Mouse (Mus musculus) retina, postnatal 7 days (tissue): ENCODE data around the gene Unc45b.

Experiments used
- DNase-seq: peaks from one replicate; pipeline ENCODE4 v3.0.0-alpha.2; 2012; ENCODE audit warnings: low read depth, low spot score

The Unc45b gene

DNA sequence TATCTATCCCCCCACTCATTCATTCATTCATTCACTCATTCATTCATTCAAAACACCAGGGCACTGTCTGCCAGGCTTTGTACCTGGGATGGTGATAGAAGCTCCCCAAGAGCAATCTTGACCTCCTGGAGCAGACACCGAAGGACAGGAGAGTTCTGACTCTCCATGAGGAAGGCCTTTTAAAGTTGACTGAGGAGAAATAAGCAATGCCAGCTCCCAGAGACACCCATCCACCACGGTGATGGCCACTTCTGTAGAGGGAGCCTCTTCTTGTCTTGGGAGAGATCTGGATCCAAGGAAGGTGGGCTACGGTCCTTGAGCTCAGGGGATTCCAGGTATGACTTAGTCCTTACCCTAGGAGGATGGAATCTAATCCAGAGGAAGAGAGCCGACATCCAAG, at the start of gene Unc45b:
TSS of gene Unc45b (plus strand) at position 301 of the 400 bp plus-strand sequence.
- no peak for DNase-seq

DNA sequence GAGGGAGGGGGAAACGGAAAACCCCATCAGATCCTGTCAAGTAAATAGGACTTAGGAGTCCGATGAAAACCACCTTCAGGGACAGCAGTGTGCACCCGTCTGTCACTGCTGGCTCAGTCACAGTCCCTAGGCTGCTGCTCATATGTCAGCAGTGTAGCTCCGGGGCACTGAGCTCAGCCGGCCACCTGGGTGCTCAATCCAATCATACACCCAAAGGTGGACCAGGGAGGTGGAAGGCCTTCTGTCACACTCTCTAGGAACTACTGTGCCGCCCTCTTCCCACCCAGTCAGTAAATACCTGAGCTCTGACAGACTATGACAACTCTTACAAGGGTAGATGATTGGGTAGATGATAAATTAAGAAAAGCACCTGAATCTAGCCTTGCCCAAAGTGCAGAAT, 49.6 kb upstream of the Unc45b start:
- no peak for DNase-seq

DNA sequence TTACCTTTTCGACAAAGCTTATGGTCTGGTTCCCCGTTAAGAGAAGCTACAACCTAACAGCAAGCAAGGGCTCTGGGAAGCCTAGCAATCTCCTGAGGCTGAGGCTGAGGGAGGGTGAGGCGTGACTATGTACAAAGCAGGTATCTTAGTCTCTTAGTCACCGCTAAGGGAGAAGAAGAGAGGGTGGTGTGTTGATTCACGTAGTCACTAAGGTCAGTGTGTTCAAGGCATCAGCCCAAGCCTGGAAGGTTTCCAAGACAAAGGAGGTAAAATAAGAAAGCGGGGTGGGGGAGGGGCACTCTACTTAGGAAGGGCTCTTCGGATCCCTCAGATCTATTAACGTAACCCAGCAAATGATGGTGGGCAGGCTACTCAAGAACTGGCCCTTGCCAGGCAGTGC, 48.8 kb upstream of the Unc45b start:
- DNase-seq: no peak

DNA sequence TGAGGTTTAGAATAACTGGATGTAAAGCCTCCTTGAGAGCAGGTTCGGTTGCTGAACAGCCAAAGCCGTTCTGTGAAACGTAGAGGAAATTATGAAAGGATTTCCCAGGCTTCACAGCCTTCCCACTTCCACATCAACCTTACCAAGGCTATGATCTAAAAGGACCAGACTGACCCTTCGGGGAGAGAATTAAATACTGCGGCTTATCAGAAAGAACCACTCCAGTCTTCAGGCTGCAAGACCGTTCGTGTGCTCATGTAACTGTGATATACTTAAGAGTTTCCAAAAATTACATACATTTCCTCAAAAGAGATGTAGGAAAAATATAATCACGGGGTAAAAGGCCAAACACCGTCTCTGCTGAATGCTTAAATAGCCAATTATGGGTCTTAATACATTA, 47.7 kb upstream of the Unc45b start:
- DNase-seq: no peak

DNA sequence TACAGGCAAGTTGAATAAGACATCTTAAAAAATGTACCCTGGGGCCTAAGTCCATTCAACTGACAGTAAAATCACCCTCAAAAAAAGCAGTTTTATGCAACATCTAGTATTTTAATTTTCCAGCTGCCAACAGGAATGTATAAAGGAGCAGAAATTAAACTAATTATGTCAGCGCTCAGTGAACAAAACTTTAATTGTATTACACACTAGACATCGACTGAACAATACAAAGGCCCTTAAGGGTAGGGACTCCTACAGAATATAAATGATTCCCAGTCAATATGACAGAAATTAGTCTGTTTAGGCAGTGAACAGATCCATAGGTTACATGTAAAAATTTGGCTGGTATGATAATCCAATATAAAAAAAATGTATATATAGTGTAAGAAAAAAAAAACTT, 47.3 kb upstream of the Unc45b start:
- DNase-seq: no peak

DNA sequence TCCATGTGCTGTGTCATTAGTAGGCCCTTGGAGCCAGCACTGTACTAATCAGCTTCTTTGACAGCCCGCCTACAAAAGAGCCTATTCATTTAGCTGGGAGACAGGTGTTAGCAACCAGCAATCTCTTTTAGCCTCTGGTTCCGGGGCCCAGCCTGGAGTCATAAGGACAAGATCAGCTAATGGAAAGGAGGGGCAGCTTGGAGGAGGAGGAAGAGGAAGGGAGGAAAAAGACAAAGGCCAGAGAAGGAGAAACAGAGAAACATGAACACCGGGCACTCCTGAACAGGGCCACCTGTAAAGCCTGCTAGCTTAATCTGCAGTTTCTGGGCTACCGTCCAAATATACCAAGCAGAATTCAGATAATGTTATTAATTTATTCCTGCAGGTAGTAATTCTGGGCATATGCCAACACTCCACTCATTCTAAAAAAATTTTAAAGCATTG, 46.8 kb upstream of the Unc45b start:
- DNase-seq: peak; percentile 9

DNA sequence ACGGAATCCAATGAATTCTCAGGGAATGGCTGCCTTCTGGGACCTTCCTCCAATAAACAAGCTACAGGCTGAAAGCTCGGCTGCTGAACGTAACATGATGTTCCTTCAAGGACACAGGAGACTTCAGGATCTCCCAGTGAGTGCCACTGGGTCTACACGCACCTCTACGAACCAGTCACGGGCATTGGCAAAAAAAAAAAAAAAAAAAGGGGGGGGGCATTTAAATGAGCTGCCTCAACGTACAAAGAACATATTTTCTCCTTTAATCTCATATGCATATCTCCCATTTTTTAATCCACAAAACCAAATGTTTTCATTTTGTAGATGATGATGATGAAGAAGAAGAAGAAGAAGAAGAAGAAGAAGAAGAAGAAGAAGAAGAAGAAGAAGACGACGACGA, 44.4 kb upstream of the Unc45b start:
- DNase-seq: no peak

DNA sequence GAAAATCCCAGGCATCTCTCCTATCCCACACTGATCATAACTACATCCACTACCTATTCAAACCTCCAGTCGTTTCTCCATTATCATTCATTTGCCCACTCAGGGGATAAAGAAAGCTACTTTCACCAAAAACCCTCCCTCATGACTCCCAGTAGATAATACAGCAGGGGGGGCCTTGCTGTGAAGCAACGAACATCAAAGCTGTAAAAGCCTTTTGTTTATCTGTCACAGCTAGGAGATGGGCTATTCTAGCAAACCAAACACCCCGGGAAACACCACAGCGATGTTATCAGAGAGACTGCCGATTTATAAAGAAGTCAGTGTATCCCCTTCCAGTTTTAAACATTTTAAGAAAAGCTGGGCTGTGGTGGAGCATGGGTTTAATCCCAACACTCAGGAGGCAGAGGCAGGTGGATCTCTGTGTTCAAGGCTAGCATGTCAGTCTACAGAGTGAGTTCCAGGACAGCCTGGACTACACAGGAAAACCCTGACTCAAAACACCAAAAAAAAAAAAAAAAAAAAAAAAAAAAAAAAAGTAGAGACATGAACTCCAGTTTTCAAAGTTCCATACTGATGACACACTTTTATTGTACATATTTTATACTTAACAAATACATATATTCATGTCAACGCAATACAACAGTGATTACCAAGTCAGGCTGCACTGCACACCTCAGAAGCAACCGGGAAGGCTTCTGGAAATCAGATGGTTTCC, 43.3 kb upstream of the Unc45b start:
- no peak for DNase-seq

DNA sequence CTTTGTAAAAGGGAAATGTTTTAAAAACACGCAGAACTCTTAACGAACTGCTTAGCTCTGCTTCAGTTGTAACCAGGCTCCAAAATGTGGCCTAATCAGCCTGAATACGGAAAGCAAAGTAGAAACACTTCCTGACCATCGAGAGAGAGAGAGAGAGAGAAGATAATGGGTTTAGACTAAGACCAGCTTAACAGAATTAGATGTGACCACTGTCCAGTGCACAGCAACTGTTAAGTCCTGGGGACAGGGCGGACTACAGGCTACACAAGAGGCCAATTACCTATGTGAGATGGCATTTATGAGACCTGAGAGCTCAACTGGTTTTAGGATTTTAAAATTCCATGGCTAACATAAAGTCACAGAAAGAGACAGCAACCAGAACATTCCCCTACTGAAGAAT, 42.4 kb upstream of the Unc45b start:
- peak; percentile 50 for DNase-seq

DNA sequence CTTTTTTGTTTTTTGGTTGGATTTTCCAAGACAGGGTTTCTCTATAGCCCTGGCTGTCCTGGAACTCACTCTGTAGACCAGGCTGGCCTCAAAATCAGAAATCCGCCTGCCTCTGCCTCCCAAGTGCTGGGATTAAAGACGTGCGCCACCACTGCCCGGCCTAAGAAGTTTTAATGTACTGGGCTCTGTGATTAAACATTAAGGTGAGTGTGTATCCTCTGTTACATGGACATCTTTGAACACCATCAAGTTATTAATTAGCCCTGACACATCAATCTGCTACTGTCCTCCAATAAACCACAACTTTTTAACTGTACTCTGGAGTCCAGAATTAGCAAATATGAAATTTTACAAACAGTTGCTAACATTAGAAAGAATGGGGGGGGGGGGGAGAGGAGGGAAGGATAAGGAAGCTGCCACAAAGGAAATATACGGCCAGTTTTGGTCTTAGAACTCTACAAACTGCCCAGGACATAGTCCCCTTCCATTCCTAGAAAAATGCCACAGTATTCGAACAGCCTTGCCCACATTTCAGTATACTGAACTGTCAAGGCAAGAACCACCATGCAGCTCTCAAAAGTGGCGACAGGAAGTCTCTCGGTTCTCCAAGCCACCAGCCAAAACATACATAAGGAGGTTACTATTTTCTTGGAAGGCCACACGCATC, 40.7 kb upstream of the Unc45b start:
- DNase-seq: no peak

DNA sequence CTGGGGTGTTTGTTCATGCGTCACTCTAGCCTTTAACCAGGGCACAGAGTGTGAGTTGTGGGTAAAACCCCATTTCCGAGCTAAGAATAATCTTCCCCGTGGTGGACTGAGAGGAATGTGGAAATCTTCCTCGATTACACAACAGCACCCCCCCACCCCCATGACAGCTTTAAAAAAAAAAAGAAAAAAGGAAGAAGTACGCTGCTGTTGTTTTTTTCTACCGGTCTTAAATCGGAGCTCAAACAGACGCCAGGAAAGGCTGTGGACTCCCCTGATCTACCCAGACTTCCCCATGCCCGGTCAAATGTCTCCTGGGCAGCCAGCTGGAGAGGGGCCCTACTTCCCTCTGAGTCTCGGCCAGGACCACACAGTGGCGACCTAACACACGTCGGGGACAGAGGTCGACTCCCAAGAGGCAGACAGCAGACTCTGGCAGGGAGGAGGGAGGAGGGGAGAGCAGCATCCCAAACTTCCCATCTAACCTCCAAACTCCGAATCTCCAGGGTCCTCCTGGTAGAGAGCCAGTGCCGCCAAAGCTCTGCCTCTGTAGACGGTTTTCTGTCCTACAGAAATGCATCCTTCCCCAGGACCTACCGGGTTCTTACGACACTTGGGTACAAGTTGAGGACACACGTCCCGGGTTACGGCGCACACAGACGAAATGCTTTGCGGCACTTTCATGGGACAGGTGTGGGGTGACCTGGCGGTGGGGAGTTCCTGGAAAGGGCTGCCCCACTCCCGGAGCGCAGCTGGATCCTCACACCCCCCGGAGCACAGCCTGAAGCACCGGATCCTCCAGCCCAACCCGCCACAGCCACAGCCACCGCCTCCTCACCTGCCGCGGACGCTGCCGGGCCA, 39.9 kb upstream of the Unc45b start:
- no peak for DNase-seq

DNA sequence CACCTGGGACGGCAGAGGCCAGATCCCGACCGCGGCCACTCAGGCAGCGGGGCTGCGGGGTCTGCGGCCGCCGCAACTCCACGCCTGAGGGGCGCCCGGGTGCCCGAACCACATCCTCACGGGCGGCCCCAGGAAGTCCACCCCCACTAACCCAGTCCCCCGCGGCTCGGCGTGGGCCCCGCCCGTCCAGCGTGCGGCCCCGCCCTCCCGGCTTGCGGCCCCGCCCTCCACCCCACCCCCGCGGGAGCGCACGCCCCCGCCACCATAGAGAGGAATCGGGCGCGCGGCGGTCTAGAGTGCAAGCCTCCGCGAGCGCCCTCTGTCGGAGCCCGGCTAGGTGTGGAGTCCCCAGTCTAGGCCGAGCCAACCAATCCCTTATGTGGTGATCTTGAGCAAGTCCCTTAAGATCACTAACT, 39.3 kb upstream of the Unc45b start, which contains the start of gene Rffl:
TSS of gene Rffl (minus strand) at position 180 of the 416 bp plus-strand sequence.
- DNase-seq: peak; percentile 90

DNA sequence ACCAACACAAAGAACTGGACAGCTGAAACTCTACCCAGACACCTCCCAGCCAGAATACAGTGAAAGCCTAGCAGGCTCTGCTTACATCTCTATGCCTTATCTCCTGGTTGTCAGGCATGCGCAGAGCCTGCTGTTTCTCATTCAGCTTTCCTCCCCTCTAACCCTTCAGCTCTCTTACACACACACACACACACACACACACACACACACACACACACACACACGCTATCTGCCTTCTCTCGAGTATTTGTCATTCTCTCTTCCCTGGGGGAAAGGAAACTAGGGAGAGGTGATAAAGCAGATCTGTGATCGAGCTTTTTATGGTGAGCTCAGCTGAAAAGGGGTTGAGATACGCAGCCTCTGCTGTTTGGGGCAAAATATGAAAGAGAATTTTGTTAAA, 35.4 kb upstream of the Unc45b start:
- DNase-seq: no peak

DNA sequence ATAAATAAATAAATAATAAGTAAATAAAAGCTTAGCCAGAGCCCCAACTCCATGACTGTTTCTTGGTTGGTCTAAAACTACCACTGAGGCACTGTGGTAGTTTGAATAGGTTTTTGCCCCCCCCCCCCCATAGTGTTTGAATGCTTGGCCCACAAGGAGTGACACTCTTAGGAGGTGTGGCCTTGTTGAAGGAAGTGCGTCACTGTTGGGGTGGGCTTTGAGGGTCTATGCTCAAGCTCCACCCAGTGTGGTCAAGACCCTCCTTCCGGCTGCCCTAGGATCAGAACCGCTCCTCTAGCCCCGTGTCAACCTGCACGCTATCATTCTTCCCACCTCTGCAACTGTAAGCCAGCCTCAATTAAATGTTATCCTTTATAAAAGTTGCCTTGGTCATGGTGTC, 34.7 kb upstream of the Unc45b start:
- no peak for DNase-seq

DNA sequence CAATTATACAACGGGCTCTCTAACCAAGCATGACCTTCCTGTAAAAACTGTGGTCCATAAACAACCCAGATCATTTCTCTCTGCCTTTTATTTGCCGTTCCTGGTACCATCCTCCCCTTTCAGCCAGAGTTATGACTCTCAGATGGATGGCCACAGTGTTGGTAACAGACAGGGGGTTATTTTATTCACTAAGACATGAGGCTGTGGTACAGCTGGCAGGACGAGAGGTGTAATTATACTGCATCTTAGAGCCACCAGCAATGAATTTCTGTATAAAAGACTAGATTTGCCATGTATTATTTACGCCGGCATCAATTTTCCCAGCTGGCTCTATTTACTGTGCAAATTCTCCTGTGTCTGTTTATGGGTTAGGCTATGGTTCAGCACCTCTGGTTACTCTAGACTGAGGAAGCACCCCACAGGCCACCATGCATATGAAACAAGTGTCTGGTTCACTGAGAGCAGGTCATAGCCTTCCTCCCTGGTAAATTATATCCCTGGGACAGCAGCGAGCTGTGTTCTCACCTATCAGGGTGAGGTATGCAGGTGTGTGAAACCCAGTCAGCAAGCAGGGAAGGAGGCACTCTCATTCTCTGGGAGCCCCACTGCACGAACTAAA, 32.5 kb upstream of the Unc45b start:
- no peak for DNase-seq

DNA sequence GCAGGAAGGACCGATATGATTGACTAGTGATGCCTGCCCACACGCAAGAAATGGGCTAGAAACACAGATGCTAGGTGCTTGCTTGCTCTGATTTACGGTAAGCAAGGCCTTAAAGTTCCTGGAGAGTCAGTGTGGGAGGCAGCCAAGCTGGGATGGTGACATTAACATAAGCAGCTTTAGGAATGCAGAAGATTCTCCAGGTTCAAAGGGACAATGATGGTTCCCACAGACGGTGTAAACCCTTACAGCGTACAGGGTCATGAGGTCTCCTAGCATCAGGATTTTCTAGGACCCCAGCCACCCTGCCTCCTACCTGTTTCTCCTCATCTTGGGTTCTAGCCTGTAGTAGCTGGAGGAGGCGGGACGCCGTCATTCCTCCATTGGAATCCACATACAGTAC, 27.2 kb upstream of the Unc45b start:
- no peak for DNase-seq

DNA sequence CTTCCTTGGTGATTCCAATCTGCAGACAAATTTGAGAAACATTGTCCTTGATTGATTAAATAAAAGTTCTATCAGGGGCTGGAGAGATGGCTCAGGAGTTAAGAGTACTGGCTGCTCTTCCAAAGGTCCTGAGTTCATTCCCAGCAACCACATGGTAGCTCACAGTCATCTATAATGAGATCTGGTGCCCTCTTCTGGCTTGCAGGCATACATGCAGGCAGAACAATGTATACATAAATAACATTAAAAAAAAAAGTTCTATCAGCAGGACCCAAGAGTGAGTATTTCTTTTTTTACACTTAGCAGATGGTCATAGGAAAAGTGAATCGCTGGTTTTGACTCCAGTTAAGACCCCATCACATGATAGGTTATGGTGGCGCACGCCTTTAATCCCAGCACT, 23.8 kb upstream of the Unc45b start:
- DNase-seq: no peak

DNA sequence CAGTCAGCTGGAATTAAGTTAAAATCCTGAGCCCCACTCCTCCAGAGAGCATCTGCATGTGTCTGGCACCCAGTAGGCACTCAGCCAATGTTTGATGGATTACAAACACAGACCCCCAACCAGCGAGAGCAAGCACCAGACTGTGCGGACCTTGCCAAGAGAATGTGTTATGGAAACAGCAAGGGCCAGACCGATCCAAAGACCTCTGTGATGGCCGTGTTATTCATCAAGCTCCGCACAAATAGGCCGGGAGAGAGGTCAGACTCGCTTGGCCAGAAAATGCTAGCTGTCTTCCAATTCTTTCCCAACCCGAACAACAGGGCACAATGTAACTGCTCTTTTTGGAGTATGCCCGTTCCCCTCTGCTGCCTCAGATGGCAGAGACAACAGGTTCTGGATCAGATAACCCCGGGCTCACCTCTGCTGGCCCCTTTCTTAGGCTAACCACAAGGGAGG, 21.8 kb upstream of the Unc45b start:
- DNase-seq: no peak

DNA sequence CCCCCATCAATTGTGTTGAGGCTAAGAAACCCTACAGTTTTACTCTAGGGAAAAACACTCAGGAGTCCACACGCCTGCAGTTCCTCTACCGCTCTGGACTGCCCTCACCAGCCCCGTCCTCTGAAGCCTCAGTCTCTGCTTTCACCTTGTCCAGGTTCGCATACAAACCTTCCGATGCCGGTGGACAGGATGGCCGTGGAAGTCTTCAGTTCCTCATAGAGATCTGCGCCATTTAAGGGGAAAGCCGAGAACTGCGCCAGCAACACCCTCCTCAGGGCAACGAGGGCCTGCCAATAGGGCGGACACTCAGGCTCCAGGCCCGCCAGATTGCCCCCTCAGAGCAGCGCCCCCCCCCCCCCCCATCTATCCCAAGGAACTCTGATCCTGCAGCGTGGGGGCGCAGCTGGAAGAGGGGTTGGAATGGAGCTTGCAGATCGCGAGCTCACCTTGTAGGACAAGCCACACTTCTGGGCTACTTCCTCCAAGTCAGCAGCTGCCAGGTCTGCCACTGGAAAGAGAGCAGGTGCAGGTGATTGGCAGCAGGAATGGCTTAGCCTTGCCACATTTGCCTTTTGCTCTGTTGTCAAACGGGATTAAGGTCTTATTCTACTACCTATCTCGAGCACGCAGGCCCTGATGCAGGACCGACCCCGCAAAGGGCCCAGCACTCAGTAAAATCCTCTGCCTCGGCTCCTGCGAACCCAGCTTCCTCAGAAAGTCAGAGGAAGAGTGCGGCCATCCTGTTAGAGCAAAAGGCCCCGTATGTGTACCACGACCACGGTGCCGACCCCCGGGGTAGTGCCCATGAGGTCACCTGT, 20.6 kb upstream of the Unc45b start:
- DNase-seq: no peak

DNA sequence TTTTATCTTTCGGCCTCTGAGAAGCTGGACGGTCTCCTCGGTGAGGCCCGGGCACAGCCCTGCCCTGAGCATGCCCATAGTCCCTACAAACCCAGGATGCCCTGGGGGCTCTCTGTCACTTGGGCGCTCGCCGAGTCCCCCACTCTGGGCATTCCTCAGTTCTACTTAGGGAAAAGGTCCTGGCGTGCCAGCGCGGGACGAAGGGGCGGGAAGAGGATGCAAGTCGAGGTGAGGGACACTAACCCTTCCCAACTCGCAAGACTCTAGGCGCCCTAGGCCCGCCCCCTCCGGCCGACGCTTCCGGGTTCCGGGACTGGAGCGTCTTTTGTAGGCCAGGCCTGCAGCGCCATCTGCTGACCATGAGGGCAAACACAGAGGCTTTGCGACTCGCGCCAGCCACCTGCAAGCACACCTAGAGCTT, 20.0 kb upstream of the Unc45b start, which contains the start of gene Rad51d:
TSS of gene Rad51d (minus strand) at position 273 of the 421 bp plus-strand sequence.
- peak; percentile 93 for DNase-seq

DNA sequence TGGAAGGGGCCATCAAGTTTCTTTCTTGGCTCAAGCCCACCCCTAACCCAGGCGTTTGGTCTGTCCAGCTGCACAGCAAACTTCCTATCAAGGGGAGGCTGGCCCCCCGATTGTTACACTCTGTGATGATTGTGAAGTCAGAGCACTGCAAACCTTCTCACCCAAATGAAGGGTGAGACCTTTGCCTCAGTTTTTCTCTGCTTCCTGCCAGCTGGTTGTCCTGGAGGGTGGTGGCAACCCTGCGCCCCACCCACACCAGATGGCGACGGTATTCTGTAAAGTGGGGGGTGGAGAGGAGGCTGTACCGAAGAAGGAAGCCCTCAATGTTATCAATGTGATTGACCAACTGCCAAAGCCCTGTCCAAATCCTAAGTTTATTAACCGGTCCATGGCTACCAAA, 18.4 kb upstream of the Unc45b start, which contains the start of gene Fndc8:
TSS of gene Fndc8 (plus strand) at position 189 of the 400 bp plus-strand sequence.
- no peak for DNase-seq
